Mouse (Mus musculus) midbrain, postnatal 0 days (tissue): ENCODE measurements around the gene Rcan1. TPM values are rescaled to one million over a fixed set of nuclear protein-coding genes. Genes with fewer than 3 reads are reported as not detected.
A peak's percentile ranks its signal among the peaks of the same experiment; 100 is the strongest.

Source experiments
- ATAC-seq: fragments of 200-750 bp; cut with Nextera tagmentation; 2 replicates; pipeline ENCODE4 v1.8.0; 2017; ENCODE audit warnings: moderate number of reproducible peaks, mild to moderate bottlenecking, moderate TSS enrichment, moderate library complexity; ENCODE audit not compliant: low FRiP score
- DNase-seq: peaks from one replicate; pipeline ENCODE4 v3.0.0-alpha.2; 2015; ENCODE audit warnings: low spot score
- H3K27ac ChIP-seq: fragments of 300-500 bp; sonication (generic); 2 replicates; pipeline ENCODE4 v1.5.1; 2014; ENCODE audit warnings: low read depth, mild to moderate bottlenecking, low read length, mixed read lengths
- H3K27me3 ChIP-seq: fragments of 300-500 bp; sonication (generic); 2 replicates; pipeline ENCODE4 v1.6.1; 2014; ENCODE audit warnings: low read length, control low read depth, mixed read lengths; ENCODE audit not compliant: insufficient read depth
- H3K36me3 ChIP-seq: fragments of 300-500 bp; sonication (generic); 2 replicates; pipeline ENCODE4 v1.6.1; 2014; ENCODE audit warnings: low read length, control low read depth, mixed read lengths; ENCODE audit not compliant: insufficient read depth
- H3K4me1 ChIP-seq: fragments of 300-500 bp; sonication (generic); 2 replicates; pipeline ENCODE4 v1.6.1; 2014; ENCODE audit warnings: mild to moderate bottlenecking, control low read depth, antibody characterized with exemption, low read length, mixed read lengths; ENCODE audit not compliant: insufficient read depth
- H3K4me2 ChIP-seq: fragments of 300-500 bp; sonication (generic); 2 replicates; pipeline ENCODE4 v1.6.1; 2014; ENCODE audit warnings: low read depth, mild to moderate bottlenecking, low read length, mixed read lengths; ENCODE audit not compliant: poor library complexity, severe bottlenecking
- H3K4me3 ChIP-seq: fragments of 300-500 bp; sonication (generic); 2 replicates; pipeline ENCODE4 v1.5.1; 2014; ENCODE audit warnings: low read depth, mild to moderate bottlenecking, low read length, moderate library complexity
- H3K9ac ChIP-seq: fragments of 300-500 bp; sonication (generic); replicated peaks from 2 replicates; pipeline ENCODE4 v1.6.1; 2014; ENCODE audit warnings: mild to moderate bottlenecking, low read length, moderate library complexity, mixed read lengths; ENCODE audit not compliant: poor library complexity, severe bottlenecking
- H3K9me3 ChIP-seq: fragments of 300-500 bp; sonication (generic); 2 replicates; pipeline ENCODE4 v1.6.1; 2016; ENCODE audit warnings: low read length, control low read depth
- CTCF ChIP-seq: IDR thresholded peaks from 2 replicates; pipeline ENCODE4 v1.5.1; 2016; ENCODE audit warnings: antibody characterized with exemption, mild to moderate bottlenecking
- WGBS: fragments of 180-500 bp; shearing (Covaris S2); extraction: QIAGEN DNeasy Blood & Tissue Kit; methylation state at CpG from one replicate; pipeline ENCODE4 v1.1.7; 2014; 5-methylcytosine and 5-hydroxymethylcytosine counted together
- polyA plus RNA-seq: library from polyadenylated mRNA; unstranded; fragments of >200 nt; fragmentation: Nextera tagmentation; extraction: Ambion mirVana; gene quantifications from 2 replicates; pipeline ENCODE4 v1.2.1, GENCODE M21; 2015
- total RNA-seq: library from RNA; depleted of rRNA; stranded (reverse); fragments of >200 nt; gene quantifications from 2 replicates; pipeline ENCODE4 v1.2.3, GENCODE M21; 2014

Gene Rcan1
- total and polyA plus RNA-seq, 2 experiments from 2014 or later, result 68.6 to 91.3 TPM

DNA sequence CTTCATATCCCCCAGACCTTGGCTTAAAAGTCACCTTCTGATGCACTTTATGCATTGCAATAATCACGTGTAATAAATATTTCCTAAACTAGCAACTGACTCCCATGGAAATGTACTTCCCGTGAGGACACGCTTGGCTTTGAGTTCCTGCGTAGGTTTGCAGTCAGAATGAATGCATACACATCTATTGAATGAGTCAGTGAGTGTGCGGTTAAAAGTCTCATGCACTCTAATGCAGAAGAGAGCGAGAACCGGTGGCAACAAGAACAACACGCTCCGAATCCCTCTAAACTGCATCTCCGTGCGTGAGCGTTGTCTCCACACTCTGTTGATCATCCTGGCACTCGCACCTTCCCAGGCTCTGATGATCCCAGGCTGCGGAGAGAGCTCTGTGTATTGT is 21.6 kb downstream of the Rcan1 start:
- no peak for TF ChIP-seq CTCF
- DNase-seq, result no peak
- H3K4me3 ChIP-seq, result no peak overlapping the region
- no peaks in the 10 kb centered on the region for H3K4me1 ChIP-seq
- H3K27ac ChIP-seq, result no peak overlapping the region
- H3K4me2 ChIP-seq, result no peak overlapping the region
- H3K36me3 ChIP-seq, result peaks cover 24% of the 10 kb centered on the region
- no peaks in the 10 kb centered on the region for H3K27me3 ChIP-seq
- H3K9me3 ChIP-seq, result no peaks in the 10 kb centered on the region
- H3K9ac ChIP-seq, result no peak overlapping the region
- no peak for ATAC-seq
- WGBS, result 94% methylated on average over 14 of the region's 14 CpGs

DNA sequence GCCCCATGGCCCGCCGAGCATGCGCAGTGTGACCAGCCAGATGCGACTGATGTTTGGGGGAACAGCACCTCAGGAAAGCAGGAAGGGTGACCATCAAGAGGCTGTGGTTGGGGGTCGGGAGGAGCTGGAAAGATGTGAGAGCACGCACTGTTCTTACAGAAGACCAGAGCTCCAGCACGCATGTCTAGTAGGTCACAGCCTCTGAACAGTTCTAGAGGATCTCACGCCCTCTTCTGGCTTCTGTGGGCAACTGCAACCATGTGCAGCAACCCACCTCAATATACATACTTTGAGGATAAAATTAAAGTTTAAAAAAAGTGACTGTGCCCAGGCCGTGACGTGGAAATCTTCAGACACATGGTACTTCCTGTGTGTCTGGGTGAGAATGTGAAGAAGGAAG is 25.3 kb downstream of the Rcan1 start:
- 71% methylated on average over 10 of the region's 10 CpGs for WGBS
- Histone ChIP-seq H3K36me3 (peaks cover 11% of the 10 kb centered on the region), H3K27ac (no peak overlapping the region), H3K9me3 (no peaks in the 10 kb centered on the region), H3K4me1 (peaks cover 3% of the 10 kb centered on the region; the same call in 1 of the 2 replicates), H3K4me3 (no peak overlapping the region), H3K27me3 (no peaks in the 10 kb centered on the region), H3K4me2 (no peak overlapping the region), H3K9ac (no peak overlapping the region)
- ATAC-seq, result no peak
- TF ChIP-seq CTCF, result peak; percentile 72
- peak; percentile 62 for DNase-seq

DNA sequence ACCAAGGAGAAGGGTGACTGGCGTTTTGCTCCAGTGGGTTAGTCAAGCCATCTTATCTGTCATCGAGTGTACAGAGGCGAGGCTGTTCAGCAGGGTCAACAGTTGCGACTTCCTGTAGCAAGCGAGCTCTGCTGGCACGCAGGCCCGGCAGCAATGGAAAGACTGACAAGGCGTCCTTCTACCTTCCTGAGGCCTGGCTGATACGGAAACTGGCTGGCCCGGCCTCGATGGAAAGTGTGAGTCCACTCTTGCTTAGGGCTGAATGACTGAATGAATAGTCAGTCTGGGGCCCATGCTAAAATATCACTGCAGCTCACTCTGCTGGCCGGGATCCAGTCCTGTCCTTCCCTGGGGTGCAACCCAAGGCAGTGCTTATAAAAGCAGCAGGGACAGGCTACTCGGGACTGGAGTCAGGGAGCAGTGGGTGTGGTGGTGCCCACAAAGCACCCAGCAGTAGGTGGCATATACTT is 27.0 kb downstream of the Rcan1 start:
- H3K36me3 ChIP-seq, result 0 out of 2 replicates have a peak, but pooled peaks cover 4% of the 10 kb centered on the region
- TF ChIP-seq CTCF, result 0 out of 2 replicates have a peak, but pooled peaks have one; percentile 5
- H3K4me3 ChIP-seq, result no peak overlapping the region
- H3K27ac ChIP-seq, result no peak overlapping the region
- 78% methylated on average over 13 of the region's 13 CpGs for WGBS
- ATAC-seq (no peak), DNase-seq (no peak)
- H3K27me3 ChIP-seq, result no peaks in the 10 kb centered on the region
- H3K4me1 ChIP-seq, result peaks cover 3% of the 10 kb centered on the region; the same call in 1 of the 2 replicates
- H3K9me3 ChIP-seq, result no peaks in the 10 kb centered on the region
- H3K9ac ChIP-seq, result no peak overlapping the region
- H3K4me2 ChIP-seq, result no peak overlapping the region

DNA sequence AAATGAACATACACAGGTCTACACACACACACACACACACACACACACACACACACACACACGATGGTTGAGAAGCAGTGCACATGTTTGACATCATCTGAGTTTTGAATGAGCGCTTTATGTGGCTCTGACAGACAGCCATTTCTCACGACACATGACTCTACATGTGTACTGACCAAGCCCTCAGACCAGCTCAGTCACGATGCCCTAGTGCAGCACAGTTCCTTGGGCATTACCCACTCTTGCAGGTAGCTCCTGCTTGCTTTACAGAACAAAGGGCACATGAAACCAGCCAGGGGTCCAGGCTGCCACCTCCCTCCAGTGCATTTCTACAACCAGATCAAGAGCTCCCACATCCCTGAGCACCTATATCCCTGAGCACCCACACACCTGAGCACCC is 27.7 kb downstream of the Rcan1 start:
- no peaks in the 10 kb centered on the region for H3K27me3 ChIP-seq
- no peaks in the 10 kb centered on the region for H3K9me3 ChIP-seq
- ATAC-seq (no peak), DNase-seq (no peak)
- H3K4me2 ChIP-seq, result no peak overlapping the region
- no peak for TF ChIP-seq CTCF
- no peaks in the 10 kb centered on the region for H3K36me3 ChIP-seq
- H3K4me1 ChIP-seq, result peaks cover 3% of the 10 kb centered on the region; the same call in 1 of the 2 replicates
- 92% methylated on average over 4 of the region's 4 CpGs for WGBS
- no peak overlapping the region for H3K9ac ChIP-seq
- H3K27ac ChIP-seq, result no peak overlapping the region
- no peak overlapping the region for H3K4me3 ChIP-seq

DNA sequence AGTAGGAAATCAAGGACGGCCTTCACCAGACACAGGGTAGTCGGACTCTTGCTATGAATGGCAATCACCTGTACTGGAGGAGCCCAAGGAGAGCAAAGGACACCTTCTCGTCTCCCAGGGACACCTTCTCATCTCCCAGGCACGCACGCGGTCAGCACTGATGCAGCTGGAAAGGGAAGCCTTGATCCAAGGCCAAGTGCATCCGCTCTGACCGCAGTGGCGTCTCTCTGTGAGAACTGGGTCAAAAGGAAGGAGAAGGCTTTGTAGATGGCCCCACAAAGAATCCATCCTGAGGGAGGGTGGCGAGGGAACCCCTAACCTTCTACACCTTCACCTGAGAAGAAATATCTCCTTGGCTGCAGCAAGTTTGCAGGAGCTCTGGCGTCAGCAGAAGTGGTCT is 28.5 kb downstream of the Rcan1 start:
- H3K27ac ChIP-seq, result no peak overlapping the region
- no peak for DNase-seq
- H3K9ac ChIP-seq, result no peak overlapping the region
- H3K4me1 ChIP-seq, result peaks cover 3% of the 10 kb centered on the region; the same call in 1 of the 2 replicates
- H3K9me3 ChIP-seq, result no peaks in the 10 kb centered on the region
- TF ChIP-seq CTCF, result no peak
- H3K27me3 ChIP-seq, result no peaks in the 10 kb centered on the region
- WGBS, result 95% methylated on average over 11 of the region's 11 CpGs
- H3K4me3 ChIP-seq, result no peak overlapping the region
- H3K36me3 ChIP-seq, result no peaks in the 10 kb centered on the region
- no peak for ATAC-seq
- H3K4me2 ChIP-seq, result no peak overlapping the region

DNA sequence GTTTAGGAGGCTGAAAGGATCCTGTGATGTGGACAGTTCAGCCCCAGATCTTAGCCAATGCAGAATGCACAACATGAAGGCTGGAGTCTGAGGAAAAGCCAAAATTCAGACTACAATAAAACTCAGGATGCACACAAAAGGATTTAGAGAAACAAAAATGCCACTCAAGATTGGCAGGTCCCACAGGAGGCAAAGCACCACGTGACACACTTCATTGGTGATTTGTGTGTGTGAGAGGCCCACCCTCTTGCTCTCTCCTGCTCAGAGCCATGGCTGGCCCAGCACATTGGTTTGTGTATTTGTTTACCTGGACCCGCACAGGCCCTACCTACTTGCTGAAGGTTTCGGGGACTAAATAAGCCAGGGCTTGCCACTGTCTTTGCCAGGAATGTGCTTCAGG is 29.5 kb downstream of the Rcan1 start:
- no peak overlapping the region for H3K9ac ChIP-seq
- no peak for ATAC-seq
- WGBS, result 61% methylated on average over 3 of the region's 3 CpGs

More for the DNA sequence above, 29.5 kb downstream of the Rcan1 start:
- no peak for TF ChIP-seq CTCF
- Histone ChIP-seq H3K27me3 (no peaks in the 10 kb centered on the region), H3K9me3 (no peaks in the 10 kb centered on the region), H3K36me3 (no peaks in the 10 kb centered on the region), H3K4me1 (peaks cover 4% of the 10 kb centered on the region; the same call in 1 of the 2 replicates), H3K27ac (no peak overlapping the region), H3K4me3 (no peak overlapping the region), H3K4me2 (no peak overlapping the region)
- no peak for DNase-seq
